Mouse (Mus musculus) lung, embryonic 14.5 days (tissue): ENCODE measurements around the gene Slc41a1. TPM values are rescaled to one million over a fixed set of nuclear protein-coding genes. Genes with fewer than 3 reads are reported as not detected.

ENCODE experiments used
- ATAC-seq: fragments of 200-750 bp; cut with Nextera tagmentation; 2 replicates; pipeline ENCODE4 v1.8.0; 2017; ENCODE audit warnings: mild to moderate bottlenecking, moderate TSS enrichment, moderate library complexity; ENCODE audit not compliant: insufficient read depth
- DNase-seq: peaks from one replicate; pipeline ENCODE4 v3.0.0-alpha.2; 2015
- H3K27ac ChIP-seq: fragments of 300-500 bp; sonication (generic); 2 replicates; pipeline ENCODE4 v1.5.1; 2014; ENCODE audit warnings: low read depth, mild to moderate bottlenecking, moderate library complexity
- H3K27me3 ChIP-seq: fragments of 300-500 bp; sonication (generic); 2 replicates; pipeline ENCODE4 v1.6.1; 2014; ENCODE audit warnings: low read length, control low read depth; ENCODE audit not compliant: insufficient read depth
- H3K36me3 ChIP-seq: fragments of 300-500 bp; sonication (generic); 2 replicates; pipeline ENCODE4 v1.6.1; 2014; ENCODE audit warnings: control low read depth; ENCODE audit not compliant: insufficient read depth
- H3K4me1 ChIP-seq: fragments of 300-500 bp; sonication (generic); 2 replicates; pipeline ENCODE4 v1.6.1; 2014; ENCODE audit warnings: antibody characterized with exemption, control low read depth; ENCODE audit not compliant: insufficient read depth
- H3K4me2 ChIP-seq: fragments of 300-500 bp; sonication (generic); 2 replicates; pipeline ENCODE4 v1.6.1; 2014; ENCODE audit warnings: mild to moderate bottlenecking
- H3K4me3 ChIP-seq: fragments of 300-500 bp; sonication (generic); 2 replicates; pipeline ENCODE4 v1.5.1; 2014; ENCODE audit warnings: low read depth, low read length
- H3K9ac ChIP-seq: fragments of 300-500 bp; sonication (generic); 2 replicates; pipeline ENCODE4 v1.6.1; 2014
- H3K9me3 ChIP-seq: fragments of 300-500 bp; sonication (generic); 2 replicates; pipeline ENCODE4 v1.6.1; 2016; ENCODE audit warnings: low read depth, low read length, control low read depth
- CTCF ChIP-seq: IDR thresholded peaks from 2 replicates; pipeline ENCODE4 v1.5.1; 2016; ENCODE audit warnings: antibody characterized with exemption, low read depth
- WGBS: fragments of 180-500 bp; shearing (Covaris S2); extraction: QIAGEN DNeasy Blood & Tissue Kit; methylation state at CpG from one replicate; pipeline ENCODE4 v1.1.7; 2014; 5-methylcytosine and 5-hydroxymethylcytosine counted together
- polyA plus RNA-seq: library from polyadenylated mRNA; unstranded; fragments of >200 nt; fragmentation: Nextera tagmentation; extraction: Ambion mirVana; gene quantifications from 2 replicates; pipeline ENCODE4 v1.2.1, GENCODE M21; 2014

Slc41a1 gene
- polyA plus RNA-seq, 1 experiment from 2014 or later = 11.4 TPM

GRCm38 (mm10) chr1:131804166-131804565, 23.1 kb upstream of the Slc41a1 start:
- DNase-seq = no peak
- H3K4me1 ChIP-seq = no peaks in the 10 kb centered on the region
- no peak overlapping the region for H3K27ac ChIP-seq
- no peaks in the 10 kb centered on the region for H3K27me3 ChIP-seq
- no peak for TF ChIP-seq CTCF
- 79% methylated on average over 3 of the region's 3 CpGs for WGBS
- no peak overlapping the region for H3K4me2 ChIP-seq
- ATAC-seq = no peak
- no peak overlapping the region for H3K4me3 ChIP-seq
- no peaks in the 10 kb centered on the region for H3K36me3 ChIP-seq
- H3K9ac ChIP-seq = no peak overlapping the region
- no peaks in the 10 kb centered on the region for H3K9me3 ChIP-seq

- Histone ChIP-seq H3K27ac (no peak overlapping the region), H3K4me3 (no peak overlapping the region), H3K9me3 (no peaks in the 10 kb centered on the region), H3K9ac (no peak overlapping the region), H3K27me3 (no peaks in the 10 kb centered on the region), H3K4me1 (no peaks in the 10 kb centered on the region), H3K36me3 (no peaks in the 10 kb centered on the region), H3K4me2 (no peak overlapping the region)
- no peak for DNase-seq
- ATAC-seq = no peak
- WGBS = 73% methylated on average over 1 of the region's 1 CpGs
- no peak for TF ChIP-seq CTCF
Measured at GRCm38 (mm10) chr1:131808986-131809385, 18.3 kb upstream of the Slc41a1 start.

- ATAC-seq (no peak), DNase-seq (no peak)
- Histone ChIP-seq H3K9me3 (no peaks in the 10 kb centered on the region), H3K9ac (no peak overlapping the region), H3K27me3 (no peaks in the 10 kb centered on the region), H3K27ac (no peak overlapping the region), H3K4me3 (no peak overlapping the region), H3K4me2 (no peak overlapping the region), H3K4me1 (no peaks in the 10 kb centered on the region), H3K36me3 (no peaks in the 10 kb centered on the region)
- TF ChIP-seq CTCF = no peak
- 72% methylated on average over 2 of the region's 2 CpGs for WGBS
Measured at GRCm38 (mm10) chr1:131809651-131810050, 17.6 kb upstream of the Slc41a1 start.

GRCm38 (mm10) chr1:131811393-131811792, 15.9 kb upstream of the Slc41a1 start:
- no peak overlapping the region for H3K9ac ChIP-seq
- no peak overlapping the region for H3K27ac ChIP-seq
- DNase-seq (no peak), ATAC-seq (no peak)
- TF ChIP-seq CTCF = no peak
- H3K27me3 ChIP-seq = no peaks in the 10 kb centered on the region
- H3K36me3 ChIP-seq = no peaks in the 10 kb centered on the region
- no peak overlapping the region for H3K4me2 ChIP-seq
- no peak overlapping the region for H3K4me3 ChIP-seq
- WGBS = 73% methylated on average over 1 of the region's 1 CpGs
- H3K4me1 ChIP-seq = no peaks in the 10 kb centered on the region
- no peaks in the 10 kb centered on the region for H3K9me3 ChIP-seq

- Histone ChIP-seq H3K4me3 (no peak overlapping the region), H3K36me3 (no peaks in the 10 kb centered on the region), H3K4me2 (no peak overlapping the region), H3K27ac (no peak overlapping the region), H3K9ac (no peak overlapping the region), H3K27me3 (no peaks in the 10 kb centered on the region), H3K9me3 (no peaks in the 10 kb centered on the region), H3K4me1 (no peaks in the 10 kb centered on the region)
- 39% methylated on average over 9 of the region's 9 CpGs for WGBS
- DNase-seq (peak; percentile 14), ATAC-seq (no peak)
- TF ChIP-seq CTCF = no peak
Measured at GRCm38 (mm10) chr1:131812006-131812405, 15.3 kb upstream of the Slc41a1 start.

- Histone ChIP-seq H3K36me3 (no peaks in the 10 kb centered on the region), H3K9ac (no peak overlapping the region), H3K9me3 (no peaks in the 10 kb centered on the region), H3K27me3 (no peaks in the 10 kb centered on the region), H3K4me2 (no peak overlapping the region), H3K27ac (no peak overlapping the region), H3K4me3 (no peak overlapping the region), H3K4me1 (no peaks in the 10 kb centered on the region)
- TF ChIP-seq CTCF = no peak
- DNase-seq (no peak), ATAC-seq (no peak)
- 88% methylated on average over 9 of the region's 9 CpGs for WGBS
Measured at GRCm38 (mm10) chr1:131812631-131813295, 14.5 kb upstream of the Slc41a1 start.

GRCm38 (mm10) chr1:131813731-131814130, 13.6 kb upstream of the Slc41a1 start:
- H3K27me3 ChIP-seq = no peaks in the 10 kb centered on the region
- TF ChIP-seq CTCF = no peak
- no peak overlapping the region for H3K9ac ChIP-seq
- no peak overlapping the region for H3K4me3 ChIP-seq
- no peak overlapping the region for H3K4me2 ChIP-seq
- H3K4me1 ChIP-seq = no peaks in the 10 kb centered on the region
- WGBS = 76% methylated on average over 4 of the region's 4 CpGs
- H3K9me3 ChIP-seq = no peaks in the 10 kb centered on the region
- no peak overlapping the region for H3K27ac ChIP-seq
- DNase-seq (no peak), ATAC-seq (no peak)
- H3K36me3 ChIP-seq = no peaks in the 10 kb centered on the region
